Mouse (Mus musculus) intestine, embryonic 15.5 days (tissue): ENCODE measurements around the gene Stxbp1. TPM values are rescaled to one million over a fixed set of nuclear protein-coding genes. Genes with fewer than 3 reads are reported as not detected.
A peak's percentile ranks its signal among the peaks of the same experiment; 100 is the strongest.
"Not testable (repeated sequence)": the region's sequence is repeated elsewhere in the genome, so short reads cannot be mapped to it uniquely, and the experiment has no call there.

Experiments used
- ATAC-seq: fragments of 200-750 bp; cut with Nextera tagmentation; 2 replicates; pipeline ENCODE4 v1.8.0; 2017; ENCODE audit warnings: moderate TSS enrichment, moderate library complexity
- H3K27ac ChIP-seq: fragments of 300-500 bp; sonication (generic); 2 replicates; pipeline ENCODE4 v1.5.1; 2015; ENCODE audit warnings: mild to moderate bottlenecking, inconsistent platforms
- H3K27me3 ChIP-seq: fragments of 300-500 bp; sonication (generic); replicated peaks from 2 replicates; pipeline ENCODE4 v1.6.1; 2015; ENCODE audit warnings: inconsistent platforms
- H3K36me3 ChIP-seq: fragments of 300-500 bp; sonication (generic); 2 replicates; pipeline ENCODE4 v1.6.1; 2015; ENCODE audit warnings: inconsistent platforms
- H3K4me1 ChIP-seq: fragments of 300-500 bp; sonication (generic); replicated peaks from 2 replicates; pipeline ENCODE4 v1.6.1; 2015; ENCODE audit warnings: inconsistent platforms
- H3K4me2 ChIP-seq: fragments of 300-500 bp; sonication (generic); replicated peaks from 2 replicates; pipeline ENCODE4 v1.6.1; 2015; ENCODE audit warnings: mild to moderate bottlenecking, inconsistent platforms
- H3K4me3 ChIP-seq: fragments of 300-500 bp; sonication (generic); replicated peaks from 2 replicates; pipeline ENCODE4 v1.5.1; 2015; ENCODE audit warnings: inconsistent platforms
- H3K9ac ChIP-seq: fragments of 300-500 bp; sonication (generic); 2 replicates; pipeline ENCODE4 v1.6.1; 2015; ENCODE audit warnings: inconsistent platforms
- H3K9me3 ChIP-seq: fragments of 300-500 bp; sonication (generic); 2 replicates; pipeline ENCODE4 v1.6.1; 2016; ENCODE audit warnings: inconsistent platforms
- WGBS: fragments of 180-500 bp; shearing (Covaris S2); methylation state at CpG from one replicate; pipeline ENCODE4 v1.1.7; 2015; 5-methylcytosine and 5-hydroxymethylcytosine counted together
- polyA plus RNA-seq: library from polyadenylated mRNA; unstranded; fragments of >200 nt; fragmentation: Nextera tagmentation; extraction: Ambion mirVana; gene quantifications from 2 replicates; pipeline ENCODE4 v1.2.1, GENCODE M21; 2015

The Stxbp1 gene
- polyA plus RNA-seq, 1 experiment from 2014 or later, result 21.2 TPM

- Histone ChIP-seq H3K4me3 (no peak overlapping the region), H3K27me3 (no peaks in the 10 kb centered on the region), H3K4me2 (no peak overlapping the region), H3K27ac (0 out of 2 replicates have a peak overlapping the region, but pooled peaks have one; percentile 44), H3K9ac (no peak overlapping the region), H3K4me1 (peaks cover 20% of the 10 kb centered on the region), H3K36me3 (no peaks in the 10 kb centered on the region), H3K9me3 (no peaks in the 10 kb centered on the region)
- no peak for ATAC-seq
- WGBS, result 44% methylated on average over 6 of the region's 6 CpGs
Measured at GRCm38 (mm10) chr2:32869721-32870274, 22.8 kb upstream of the Stxbp1 start.

- Histone ChIP-seq H3K9ac (no peak overlapping the region), H3K4me2 (no peak overlapping the region), H3K4me1 (peaks cover 7% of the 10 kb centered on the region; the same call in 1 of the 2 replicates), H3K9me3 (no peaks in the 10 kb centered on the region), H3K27me3 (no peaks in the 10 kb centered on the region), H3K36me3 (no peaks in the 10 kb centered on the region), H3K27ac (no peak overlapping the region), H3K4me3 (no peak overlapping the region)
- 85% methylated on average over 4 of the region's 4 CpGs for WGBS
- no peak for ATAC-seq
Measured at GRCm38 (mm10) chr2:32867354-32867753, 20.3 kb upstream of the Stxbp1 start.

DNA sequence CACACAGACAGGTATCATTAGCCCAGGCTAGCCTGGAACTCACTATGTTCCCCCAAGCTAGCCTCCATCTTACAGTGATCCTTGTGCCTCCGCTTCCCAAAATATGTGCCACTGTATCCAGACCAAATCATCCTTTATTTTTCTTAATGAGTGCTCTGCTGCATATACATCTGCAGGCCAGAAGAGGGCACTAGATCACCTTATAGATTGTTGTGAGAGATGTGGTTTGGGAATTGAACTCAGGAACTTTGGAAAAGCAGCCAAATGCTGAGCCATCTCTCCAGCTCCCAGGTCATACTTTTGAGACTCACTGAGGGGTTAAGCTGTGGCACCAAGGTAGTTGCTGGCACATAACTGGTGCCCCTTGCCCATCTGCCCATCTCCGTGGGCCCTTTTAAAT, 17.7 kb upstream of the Stxbp1 start:
- no peak for ATAC-seq
- H3K27me3 ChIP-seq, result no peaks in the 10 kb centered on the region
- 53% methylated on average over 2 of the region's 2 CpGs for WGBS
- no peak overlapping the region for H3K27ac ChIP-seq
- H3K9me3 ChIP-seq, result no peaks in the 10 kb centered on the region
- no peak overlapping the region for H3K4me3 ChIP-seq
- no peaks in the 10 kb centered on the region for H3K36me3 ChIP-seq
- H3K4me1 ChIP-seq, result peaks cover 2% of the 10 kb centered on the region; the same call in 1 of the 2 replicates
- no peak overlapping the region for H3K9ac ChIP-seq
- H3K4me2 ChIP-seq, result no peak overlapping the region

DNA sequence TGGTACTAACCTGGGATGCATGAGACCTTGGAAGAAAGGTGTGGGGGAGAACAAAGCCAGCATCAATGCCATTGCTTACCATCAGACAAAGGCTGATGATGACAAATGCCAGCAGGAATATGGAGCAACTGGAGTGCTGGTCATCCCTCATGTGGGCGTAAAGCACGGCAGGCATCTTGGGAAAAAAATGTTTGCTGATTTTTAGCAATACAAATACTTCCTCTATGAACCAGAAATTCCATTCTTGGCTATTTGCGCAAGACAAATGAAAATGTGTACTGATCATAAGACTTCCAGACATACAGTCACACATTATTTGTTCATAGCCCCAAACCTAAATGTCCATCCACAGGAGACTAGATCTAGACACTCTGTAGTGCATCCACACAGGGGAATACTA, 16.3 kb upstream of the Stxbp1 start:
- 87% methylated on average over 3 of the region's 3 CpGs for WGBS
- no peaks in the 10 kb centered on the region for H3K27me3 ChIP-seq
- no peaks in the 10 kb centered on the region for H3K4me1 ChIP-seq
- no peak overlapping the region for H3K9ac ChIP-seq
- no peak overlapping the region for H3K4me3 ChIP-seq
- H3K36me3 ChIP-seq, result no peaks in the 10 kb centered on the region
- H3K9me3 ChIP-seq, result no peaks in the 10 kb centered on the region
- no peak overlapping the region for H3K27ac ChIP-seq
- no peak for ATAC-seq
- no peak overlapping the region for H3K4me2 ChIP-seq

DNA sequence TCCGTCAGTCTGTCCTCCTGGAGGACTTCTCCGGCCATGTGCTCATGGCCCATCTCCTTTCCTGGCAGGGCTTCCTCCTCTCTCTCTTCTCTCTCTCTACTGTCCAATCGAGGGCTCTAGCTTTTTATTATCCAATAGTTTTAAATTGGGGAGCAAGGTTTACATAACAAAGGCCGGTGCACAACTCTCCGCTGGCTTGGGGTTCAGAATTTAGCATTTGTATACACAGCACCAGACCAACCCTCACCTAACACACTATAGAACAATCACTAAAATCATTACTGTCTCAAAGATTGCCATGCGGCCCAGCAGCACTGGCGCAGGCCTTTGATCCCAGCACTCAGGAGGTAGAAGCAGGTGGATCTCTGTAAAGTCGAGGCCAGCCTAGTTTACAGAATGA, 13.8 kb upstream of the Stxbp1 start:
- Histone ChIP-seq H3K9ac (no peak overlapping the region), H3K9me3 (no peaks in the 10 kb centered on the region), H3K4me1 (no peaks in the 10 kb centered on the region; the same call in 1 of the 2 replicates), H3K36me3 (no peaks in the 10 kb centered on the region), H3K4me3 (no peak overlapping the region), H3K27me3 (no peaks in the 10 kb centered on the region), H3K27ac (no peak overlapping the region), H3K4me2 (no peak overlapping the region)
- ATAC-seq, result no peak
- 78% methylated on average over 8 of the region's 8 CpGs for WGBS

GRCm38 (mm10) chr2:32859622-32860012, 12.6 kb upstream of the Stxbp1 start:
- no peak overlapping the region for H3K4me2 ChIP-seq
- no peaks in the 10 kb centered on the region for H3K27me3 ChIP-seq
- H3K4me3 ChIP-seq, result no peak overlapping the region
- H3K27ac ChIP-seq, result no peak overlapping the region
- H3K9ac ChIP-seq, result no peak overlapping the region
- WGBS, result 79% methylated on average over 5 of the region's 5 CpGs
- no peak for ATAC-seq
- no peaks in the 10 kb centered on the region for H3K36me3 ChIP-seq
- H3K4me1 ChIP-seq, result no peaks in the 10 kb centered on the region; the same call in 1 of the 2 replicates
- H3K9me3 ChIP-seq, result no peaks in the 10 kb centered on the region

GRCm38 (mm10) chr2:32859010-32859621, 12.1 kb upstream of the Stxbp1 start:
- no peaks in the 10 kb centered on the region; the same call in 1 of the 2 replicates for H3K4me1 ChIP-seq
- ATAC-seq, result peak; percentile 27

GRCm38 (mm10) chr2:32857584-32857983, 10.5 kb upstream of the Stxbp1 start:
- peak; percentile 80 for ATAC-seq
- H3K27ac ChIP-seq, result no peak overlapping the region
- WGBS, result under 1% methylated on average over 7 of the region's 7 CpGs

More at GRCm38 (mm10) chr2:32859010-32859621, 12.1 kb upstream of the Stxbp1 start:
- WGBS, result 45% methylated on average over 10 of the region's 10 CpGs
- no peak overlapping the region for H3K9ac ChIP-seq
- H3K4me2 ChIP-seq, result no peak overlapping the region
- H3K27me3 ChIP-seq, result no peaks in the 10 kb centered on the region
- no peak overlapping the region for H3K27ac ChIP-seq
- no peaks in the 10 kb centered on the region for H3K36me3 ChIP-seq
- no peak overlapping the region for H3K4me3 ChIP-seq
- no peaks in the 10 kb centered on the region for H3K9me3 ChIP-seq

DNA sequence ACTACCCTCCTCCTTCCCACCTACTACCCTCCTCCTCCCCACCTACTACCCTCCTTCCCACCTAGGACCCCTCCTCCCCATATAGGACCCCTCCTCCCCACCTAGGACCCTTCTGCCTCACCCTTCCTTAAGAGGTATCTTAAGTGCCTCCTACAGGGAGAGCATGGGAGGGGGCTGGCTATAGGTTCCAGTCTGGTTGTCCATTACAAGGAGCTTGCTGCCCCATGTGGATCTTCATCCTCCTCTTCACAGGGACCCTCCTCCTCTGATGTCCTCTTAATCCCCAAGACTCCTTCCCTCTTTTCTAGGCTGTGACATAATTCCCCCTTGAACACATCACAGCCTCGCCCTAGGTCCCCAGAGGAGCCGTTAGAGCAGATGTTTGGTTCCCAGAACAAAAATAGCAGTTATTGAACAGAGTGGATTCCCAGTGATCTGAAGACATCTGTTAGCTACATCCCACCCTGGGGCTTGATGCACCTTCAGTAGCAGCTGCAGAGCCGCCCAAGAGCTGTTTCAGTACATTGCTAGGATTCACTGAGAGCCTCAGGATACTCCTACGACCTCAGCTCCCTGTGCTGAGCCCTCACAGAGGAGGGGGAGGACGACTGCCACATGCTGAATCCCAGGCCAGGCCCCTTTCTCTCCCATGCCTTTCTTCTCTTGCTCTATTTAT, 8.9 kb upstream of the Stxbp1 start:
- 41% methylated on average over 5 of the region's 5 CpGs for WGBS
- no peak for ATAC-seq
- H3K9ac ChIP-seq, result no peak overlapping the region

More at GRCm38 (mm10) chr2:32857584-32857983, 10.5 kb upstream of the Stxbp1 start:
- no peaks in the 10 kb centered on the region; the same call in 1 of the 2 replicates for H3K4me1 ChIP-seq
- no peak overlapping the region for H3K9ac ChIP-seq
- no peak overlapping the region for H3K4me2 ChIP-seq
- no peaks in the 10 kb centered on the region for H3K27me3 ChIP-seq
- no peaks in the 10 kb centered on the region for H3K9me3 ChIP-seq
- no peaks in the 10 kb centered on the region for H3K36me3 ChIP-seq
- H3K4me3 ChIP-seq, result no peak overlapping the region

GRCm38 (mm10) chr2:32855046-32855785, 8.2 kb upstream of the Stxbp1 start:
- no peak for ATAC-seq
- Histone ChIP-seq H3K4me1 (no peaks in the 10 kb centered on the region; the same call in 1 of the 2 replicates), H3K36me3 (no peaks in the 10 kb centered on the region), H3K4me2 (no peak overlapping the region), H3K27me3 (0 out of 2 replicates have a peak, but pooled peaks cover 7% of the 10 kb centered on the region), H3K27ac (no peak overlapping the region), H3K4me3 (no peak overlapping the region), H3K9me3 (no peaks in the 10 kb centered on the region), H3K9ac (no peak overlapping the region)
- WGBS, result 73% methylated on average over 7 of the region's 7 CpGs

More for the DNA sequence above, 8.9 kb upstream of the Stxbp1 start:
- Histone ChIP-seq H3K36me3 (no peaks in the 10 kb centered on the region), H3K27me3 (0 out of 2 replicates have a peak, but pooled peaks cover 7% of the 10 kb centered on the region), H3K27ac (no peak overlapping the region), H3K4me2 (no peak overlapping the region), H3K9me3 (no peaks in the 10 kb centered on the region), H3K4me1 (no peaks in the 10 kb centered on the region; the same call in 1 of the 2 replicates), H3K4me3 (no peak overlapping the region)

GRCm38 (mm10) chr2:32854206-32854605, 7.2 kb upstream of the Stxbp1 start:
- no peak overlapping the region for H3K27ac ChIP-seq
- H3K27me3 ChIP-seq, result 0 out of 2 replicates have a peak, but pooled peaks cover 7% of the 10 kb centered on the region
- no peak overlapping the region for H3K4me3 ChIP-seq
- no peak overlapping the region for H3K9ac ChIP-seq
- no peaks in the 10 kb centered on the region; the same call in 1 of the 2 replicates for H3K4me1 ChIP-seq
- H3K4me2 ChIP-seq, result no peak overlapping the region
- no peaks in the 10 kb centered on the region for H3K9me3 ChIP-seq
- 5% methylated on average over 8 of the region's 8 CpGs for WGBS
- no peaks in the 10 kb centered on the region for H3K36me3 ChIP-seq
- peak; percentile 69 for ATAC-seq

DNA sequence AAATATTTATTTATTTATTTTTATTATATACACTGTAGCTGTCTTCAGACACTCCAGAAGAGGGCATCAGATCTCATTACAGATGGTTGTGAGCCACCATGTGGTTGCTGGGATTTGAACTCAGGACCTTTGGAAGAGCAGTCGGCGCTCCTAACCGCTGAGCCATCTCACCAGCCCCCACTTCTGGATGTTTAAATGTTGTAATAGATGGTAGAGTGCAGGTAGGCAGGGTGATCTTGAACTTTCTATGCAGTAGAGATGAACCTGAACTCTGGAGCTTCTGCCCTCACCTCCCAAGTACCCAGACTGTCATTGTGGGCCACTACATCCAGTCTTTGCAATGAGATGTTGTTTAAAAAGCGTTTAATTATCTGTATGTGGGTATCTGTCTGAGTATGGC, 6.7 kb upstream of the Stxbp1 start:
- 66% methylated on average over 4 of the region's 4 CpGs for WGBS
- H3K4me3 ChIP-seq, H3K36me3 ChIP-seq, H3K4me2 ChIP-seq, H3K4me1 ChIP-seq, H3K9ac ChIP-seq, ATAC-seq, H3K27ac ChIP-seq, H3K9me3 ChIP-seq, H3K27me3 ChIP-seq: not testable (repeated sequence)
